Mouse (Mus musculus): ENCODE results near the gene H1foo. TPM values are rescaled to one million over a fixed set of nuclear protein-coding genes. Genes with fewer than 3 reads are reported as not detected.

Gene H1foo
- polyA plus RNA-seq (2014; fragmentation: Nextera tagmentation; extraction: Ambion mirVana), result not detected in 2 replicates

- H3K27ac ChIP-seq (ENCODE audit: low read depth, low read length), result no peak within 1 kb of the TSS
- 81% methylated on average over 5 of the region's 5 CpGs for WGBS
- no peaks in the 10 kb centered on the region for H3K36me3 ChIP-seq (ENCODE audit: control insufficient read depth, insufficient read depth, low read length)
- no peaks in the 10 kb centered on the region for H3K27me3 ChIP-seq (ENCODE audit: control insufficient read depth, insufficient read depth, low read length)
- H3K9me3 ChIP-seq (ENCODE audit: control insufficient read depth, low read length), result no peaks in the 10 kb centered on the region
- H3K4me1 ChIP-seq (ENCODE audit: control insufficient read depth, insufficient read depth, low read length), result no peaks in the 10 kb centered on the region
- H3K4me3 ChIP-seq (ENCODE audit: low read depth, low read length), result no peak within 1 kb of the TSS
- ATAC-seq (ENCODE audit: low read depth), result no peak
- H3K4me2 ChIP-seq (ENCODE audit: low read depth, low read length), result no peak within 1 kb of the TSS
- no peak within 1 kb of the TSS for H3K9ac ChIP-seq (replicated peaks; ENCODE audit: low read depth, low read length)
These were observed at the start of gene H1foo for GRCm38 (mm10) chr6:115944638-115945037. Gene H1foo, plus strand, starts transcription at chr6:115944938.

GRCm38 (mm10) chr6:115896346-115896745 lies 48.4 kb upstream of the H1foo start:
- H3K36me3 ChIP-seq (ENCODE audit: control insufficient read depth, insufficient read depth, low read length), result peaks cover 7% of the 10 kb centered on the region
- no peak overlapping the region for H3K9ac ChIP-seq (replicated peaks; ENCODE audit: low read depth, low read length)
- peaks cover 4% of the 10 kb centered on the region; the same call in 1 of the 2 replicates for H3K4me1 ChIP-seq (ENCODE audit: control insufficient read depth, insufficient read depth, low read length)
- H3K9me3 ChIP-seq (ENCODE audit: control insufficient read depth, low read length), result no peaks in the 10 kb centered on the region
- no peak overlapping the region for H3K4me3 ChIP-seq (ENCODE audit: low read depth, low read length)
- no peak overlapping the region for H3K4me2 ChIP-seq (ENCODE audit: low read depth, low read length)
- no peak for ATAC-seq (ENCODE audit: low read depth)
- no peak overlapping the region for H3K27ac ChIP-seq (ENCODE audit: low read depth, low read length)
- 21% methylated on average over 1 of the region's 1 CpGs for WGBS
- H3K27me3 ChIP-seq (ENCODE audit: control insufficient read depth, insufficient read depth, low read length), result no peaks in the 10 kb centered on the region

GRCm38 (mm10) chr6:115897117-115897516 lies 47.6 kb upstream of the H1foo start:
- Histone ChIP-seq H3K4me3 (ENCODE audit: low read depth, low read length) (no peak overlapping the region), H3K9me3 (ENCODE audit: control insufficient read depth, low read length) (no peaks in the 10 kb centered on the region), H3K27me3 (ENCODE audit: control insufficient read depth, insufficient read depth, low read length) (no peaks in the 10 kb centered on the region), H3K9ac (replicated peaks; ENCODE audit: low read depth, low read length) (no peak overlapping the region), H3K4me2 (ENCODE audit: low read depth, low read length) (no peak overlapping the region), H3K27ac (ENCODE audit: low read depth, low read length) (no peak overlapping the region), H3K4me1 (ENCODE audit: control insufficient read depth, insufficient read depth, low read length) (no peaks in the 10 kb centered on the region), H3K36me3 (ENCODE audit: control insufficient read depth, insufficient read depth, low read length) (peaks cover 7% of the 10 kb centered on the region)
- ATAC-seq (ENCODE audit: low read depth), result no peak
- WGBS, result 83% methylated on average over 4 of the region's 4 CpGs

- H3K36me3 ChIP-seq (ENCODE audit: control insufficient read depth, insufficient read depth, low read length), result peaks cover 5% of the 10 kb centered on the region; the same call in 1 of the 2 replicates
- H3K9me3 ChIP-seq (ENCODE audit: control insufficient read depth, low read length), result no peaks in the 10 kb centered on the region
- ATAC-seq (ENCODE audit: low read depth), result no peak
- H3K27ac ChIP-seq (ENCODE audit: low read depth, low read length), result no peak overlapping the region
- WGBS, result 76% methylated on average over 7 of the region's 7 CpGs
- H3K4me1 ChIP-seq (ENCODE audit: control insufficient read depth, insufficient read depth, low read length), result no peaks in the 10 kb centered on the region
- no peak overlapping the region for H3K4me2 ChIP-seq (ENCODE audit: low read depth, low read length)
- no peaks in the 10 kb centered on the region for H3K27me3 ChIP-seq (ENCODE audit: control insufficient read depth, insufficient read depth, low read length)
- no peak overlapping the region for H3K9ac ChIP-seq (replicated peaks; ENCODE audit: low read depth, low read length)
- H3K4me3 ChIP-seq (ENCODE audit: low read depth, low read length), result no peak overlapping the region
These were observed 46.7 kb upstream of the H1foo start for GRCm38 (mm10) chr6:115897926-115898520.

GRCm38 (mm10) chr6:115901062-115901461 lies 43.7 kb upstream of the H1foo start:
- Histone ChIP-seq H3K4me2 (ENCODE audit: low read depth, low read length) (no peak overlapping the region), H3K27me3 (ENCODE audit: control insufficient read depth, insufficient read depth, low read length) (no peaks in the 10 kb centered on the region), H3K4me1 (ENCODE audit: control insufficient read depth, insufficient read depth, low read length) (no peaks in the 10 kb centered on the region), H3K36me3 (ENCODE audit: control insufficient read depth, insufficient read depth, low read length) (no peaks in the 10 kb centered on the region), H3K9ac (replicated peaks; ENCODE audit: low read depth, low read length) (no peak overlapping the region), H3K9me3 (ENCODE audit: control insufficient read depth, low read length) (no peaks in the 10 kb centered on the region), H3K4me3 (ENCODE audit: low read depth, low read length) (no peak overlapping the region), H3K27ac (ENCODE audit: low read depth, low read length) (no peak overlapping the region)
- peak; percentile 81 for ATAC-seq (ENCODE audit: low read depth)
- 25% methylated on average over 3 of the region's 3 CpGs for WGBS

- Histone ChIP-seq H3K9ac (replicated peaks; ENCODE audit: low read depth, low read length) (no peak overlapping the region), H3K27me3 (ENCODE audit: control insufficient read depth, insufficient read depth, low read length) (no peaks in the 10 kb centered on the region), H3K9me3 (ENCODE audit: control insufficient read depth, low read length) (no peaks in the 10 kb centered on the region), H3K4me3 (ENCODE audit: low read depth, low read length) (no peak overlapping the region), H3K4me1 (ENCODE audit: control insufficient read depth, insufficient read depth, low read length) (no peaks in the 10 kb centered on the region), H3K27ac (ENCODE audit: low read depth, low read length) (no peak overlapping the region), H3K4me2 (ENCODE audit: low read depth, low read length) (no peak overlapping the region), H3K36me3 (ENCODE audit: control insufficient read depth, insufficient read depth, low read length) (no peaks in the 10 kb centered on the region)
- ATAC-seq (ENCODE audit: low read depth), result 0 out of 2 replicates have a peak, but pooled peaks have one; percentile 49
- WGBS, result 70% methylated on average over 8 of the region's 8 CpGs
These were observed 43.2 kb upstream of the H1foo start for GRCm38 (mm10) chr6:115901489-115901931.

GRCm38 (mm10) chr6:115902545-115902944 lies 42.2 kb upstream of the H1foo start:
- Histone ChIP-seq H3K9ac (replicated peaks; ENCODE audit: low read depth, low read length) (no peak overlapping the region), H3K4me1 (ENCODE audit: control insufficient read depth, insufficient read depth, low read length) (no peaks in the 10 kb centered on the region), H3K9me3 (ENCODE audit: control insufficient read depth, low read length) (no peaks in the 10 kb centered on the region), H3K36me3 (ENCODE audit: control insufficient read depth, insufficient read depth, low read length) (no peaks in the 10 kb centered on the region), H3K4me2 (ENCODE audit: low read depth, low read length) (no peak overlapping the region), H3K27ac (ENCODE audit: low read depth, low read length) (no peak overlapping the region), H3K4me3 (ENCODE audit: low read depth, low read length) (no peak overlapping the region), H3K27me3 (ENCODE audit: control insufficient read depth, insufficient read depth, low read length) (no peaks in the 10 kb centered on the region)
- no peak for ATAC-seq (ENCODE audit: low read depth)
- 89% methylated on average over 3 of the region's 3 CpGs for WGBS

GRCm38 (mm10) chr6:115905568-115905967 lies 39.2 kb upstream of the H1foo start:
- Histone ChIP-seq H3K4me3 (ENCODE audit: low read depth, low read length) (no peak overlapping the region), H3K9me3 (ENCODE audit: control insufficient read depth, low read length) (no peaks in the 10 kb centered on the region), H3K4me1 (ENCODE audit: control insufficient read depth, insufficient read depth, low read length) (no peaks in the 10 kb centered on the region), H3K27ac (ENCODE audit: low read depth, low read length) (no peak overlapping the region), H3K36me3 (ENCODE audit: control insufficient read depth, insufficient read depth, low read length) (no peaks in the 10 kb centered on the region), H3K4me2 (ENCODE audit: low read depth, low read length) (no peak overlapping the region), H3K9ac (replicated peaks; ENCODE audit: low read depth, low read length) (no peak overlapping the region), H3K27me3 (ENCODE audit: control insufficient read depth, insufficient read depth, low read length) (no peaks in the 10 kb centered on the region)
- no peak for ATAC-seq (ENCODE audit: low read depth)
- WGBS, result 87% methylated on average over 6 of the region's 6 CpGs

- no peak overlapping the region for H3K4me2 ChIP-seq (ENCODE audit: low read depth, low read length)
- no peak for ATAC-seq (ENCODE audit: low read depth)
- H3K27ac ChIP-seq (ENCODE audit: low read depth, low read length), result no peak overlapping the region
- no peaks in the 10 kb centered on the region for H3K9me3 ChIP-seq (ENCODE audit: control insufficient read depth, low read length)
- H3K36me3 ChIP-seq (ENCODE audit: control insufficient read depth, insufficient read depth, low read length), result no peaks in the 10 kb centered on the region
- H3K4me1 ChIP-seq (ENCODE audit: control insufficient read depth, insufficient read depth, low read length), result no peaks in the 10 kb centered on the region
- H3K4me3 ChIP-seq (ENCODE audit: low read depth, low read length), result no peak overlapping the region
- no peak overlapping the region for H3K9ac ChIP-seq (replicated peaks; ENCODE audit: low read depth, low read length)
- WGBS, result 85% methylated on average over 1 of the region's 1 CpGs
- no peaks in the 10 kb centered on the region for H3K27me3 ChIP-seq (ENCODE audit: control insufficient read depth, insufficient read depth, low read length)
These were observed 38.3 kb upstream of the H1foo start for GRCm38 (mm10) chr6:115906455-115906854.

All from neural tube, embryonic 14.5 days (tissue).